Mouse (Mus musculus) cerebellum, adult 11 months (tissue): ENCODE data around the gene Rpl15.
"Not testable (repeated sequence)": the region's sequence is repeated elsewhere in the genome, so short reads cannot be mapped to it uniquely, and the experiment has no call there.

Experiments
- DNase-seq: peaks from one replicate; pipeline ENCODE4 v3.0.0; 2022

Gene Rpl15

GRCm38 (mm10) chr14:18240132-18240531 is 31.1 kb downstream of the Rpl15 start:
- DNase-seq, result no peak

- DNase-seq, result peak; percentile 100
Observed at GRCm38 (mm10) chr14:18238750-18239731, 32.1 kb downstream of the Rpl15 start, which contains the start of gene Nr1d2. TSS of gene Nr1d2 (minus strand) at chr14:18239127.

- DNase-seq, result peak; percentile 99
Observed at GRCm38 (mm10) chr14:18238131-18238749, 33.0 kb downstream of the Rpl15 start.

- no peak for DNase-seq
Observed at GRCm38 (mm10) chr14:18237381-18237780, 33.8 kb downstream of the Rpl15 start.

GRCm38 (mm10) chr14:18236496-18237235 is 34.5 kb downstream of the Rpl15 start:
- DNase-seq, result not testable (repeated sequence)

- DNase-seq, result no peak
Observed at GRCm38 (mm10) chr14:18233981-18234960, 36.9 kb downstream of the Rpl15 start.

- DNase-seq, result no peak
Observed at GRCm38 (mm10) chr14:18233076-18233475, 38.1 kb downstream of the Rpl15 start.

- not testable (repeated sequence) for DNase-seq
Observed at GRCm38 (mm10) chr14:18231866-18232265, 39.3 kb downstream of the Rpl15 start.

- not testable (repeated sequence) for DNase-seq
Observed at GRCm38 (mm10) chr14:18229751-18230150, 41.4 kb downstream of the Rpl15 start.

- not testable (repeated sequence) for DNase-seq
Observed at GRCm38 (mm10) chr14:18226181-18226580, 45.0 kb downstream of the Rpl15 start.

- not testable (repeated sequence) for DNase-seq
Observed at GRCm38 (mm10) chr14:18225431-18225830, 45.8 kb downstream of the Rpl15 start.

GRCm38 (mm10) chr14:18221977-18222376 is 49.2 kb downstream of the Rpl15 start:
- no peak for DNase-seq
